Mouse (Mus musculus): ENCODE measurements around the gene Prss56. TPM values are rescaled to one million over a fixed set of nuclear protein-coding genes. Genes with fewer than 3 reads are reported as not detected.
A peak's percentile ranks its signal among the peaks of the same experiment; 100 is the strongest.

Gene Prss56
- polyA plus RNA-seq, 1 experiment = not detected

GRCm38 (mm10) chr1:87187037-87187355 lies 3.9 kb downstream of the Prss56 start:
- Histone ChIP-seq H3K4me3 (replicated peaks; ENCODE audit: control insufficient read depth, low read depth, low read length) (peak overlapping the region; percentile 50), H3K4me1 (ENCODE audit: control insufficient read depth, insufficient read depth, low read length) (no peaks in the 10 kb centered on the region), H3K27ac (ENCODE audit: control insufficient read depth, insufficient read depth, low read depth, low read length, poor library complexity) (no peak overlapping the region)
- no peak for TF ChIP-seq POLR2A (IDR thresholded peaks at IDR 0.05; ENCODE audit: borderline replicate concordance, control insufficient read depth, low read depth, low read length)
- peak; percentile 70 for TF ChIP-seq CTCF (IDR thresholded peaks at IDR 0.05; ENCODE audit: control insufficient read depth, insufficient read depth, low read length)
- WGBS = under 1% methylated on average over 15 of the region's 15 CpGs

DNA sequence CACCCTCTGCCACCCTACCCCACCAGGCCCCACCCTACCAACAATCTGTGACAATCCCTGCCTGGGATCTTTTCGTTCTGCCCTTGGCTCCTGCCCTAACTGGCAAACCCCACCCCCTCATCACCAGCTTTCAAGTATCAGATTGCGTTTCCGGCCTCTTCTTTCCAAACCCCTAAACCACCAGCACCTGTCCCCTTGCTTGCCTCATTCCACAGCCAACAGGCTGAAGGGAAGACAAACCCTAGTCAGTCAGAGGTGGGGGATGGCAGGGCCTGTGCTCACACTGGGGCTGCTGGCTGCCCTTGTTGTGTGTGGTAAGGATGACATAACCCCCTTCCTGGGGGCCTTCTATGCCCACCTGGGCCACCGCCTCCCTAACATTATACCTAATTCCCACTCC lies 7.3 kb downstream of the Prss56 start, which contains the start of gene Chrnd:
TSS of gene Chrnd (plus strand) at position 179 of the 400 bp plus-strand sequence.
- TF ChIP-seq POLR2A (IDR thresholded peaks at IDR 0.05; ENCODE audit: borderline replicate concordance, control insufficient read depth, low read depth, low read length) (no peak), CTCF (IDR thresholded peaks at IDR 0.05; ENCODE audit: control insufficient read depth, insufficient read depth, low read length) (no peak)
- 45% methylated on average over 4 of the region's 4 CpGs for WGBS

DNA sequence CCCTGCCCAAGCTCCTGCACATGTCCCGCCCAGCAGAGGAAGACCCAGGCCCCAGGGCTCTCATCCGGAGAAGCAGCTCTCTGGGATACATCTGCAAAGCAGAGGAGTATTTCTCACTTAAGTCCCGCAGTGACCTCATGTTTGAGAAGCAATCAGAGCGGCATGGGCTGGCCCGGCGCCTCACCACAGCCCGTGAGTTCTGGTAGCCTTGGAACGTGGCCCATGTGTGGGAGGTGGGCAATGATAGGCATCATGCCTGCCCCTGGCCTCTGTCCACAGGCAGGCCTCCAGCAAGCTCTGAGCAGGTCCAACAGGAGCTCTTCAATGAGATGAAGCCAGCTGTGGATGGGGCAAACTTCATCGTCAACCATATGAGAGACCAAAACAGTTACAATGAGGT lies 14.2 kb downstream of the Prss56 start:
- WGBS = 78% methylated on average over 9 of the region's 9 CpGs
- TF ChIP-seq CTCF (IDR thresholded peaks at IDR 0.05; ENCODE audit: control insufficient read depth, insufficient read depth, low read length) (no peak), POLR2A (IDR thresholded peaks at IDR 0.05; ENCODE audit: borderline replicate concordance, control insufficient read depth, low read depth, low read length) (no peak)
- no peak overlapping the region for H3K4me3 ChIP-seq (replicated peaks; ENCODE audit: control insufficient read depth, low read depth, low read length)
- no peak overlapping the region for H3K27ac ChIP-seq (ENCODE audit: control insufficient read depth, insufficient read depth, low read depth, low read length, poor library complexity)
- no peaks in the 10 kb centered on the region for H3K4me1 ChIP-seq (ENCODE audit: control insufficient read depth, insufficient read depth, low read length)

More for the DNA sequence above, 7.3 kb downstream of the Prss56 start, which contains the start of gene Chrnd:
- Histone ChIP-seq H3K4me3 (replicated peaks; ENCODE audit: control insufficient read depth, low read depth, low read length) (no peak within 1 kb of the TSS), H3K27ac (ENCODE audit: control insufficient read depth, insufficient read depth, low read depth, low read length, poor library complexity) (no peak within 1 kb of the TSS), H3K4me1 (ENCODE audit: control insufficient read depth, insufficient read depth, low read length) (no peaks in the 10 kb centered on the region)

GRCm38 (mm10) chr1:87198119-87199065 lies 15.3 kb downstream of the Prss56 start:
- Histone ChIP-seq H3K4me1 (ENCODE audit: control insufficient read depth, insufficient read depth, low read length) (no peaks in the 10 kb centered on the region), H3K27ac (ENCODE audit: control insufficient read depth, insufficient read depth, low read depth, low read length, poor library complexity) (no peak overlapping the region), H3K4me3 (replicated peaks; ENCODE audit: control insufficient read depth, low read depth, low read length) (no peak overlapping the region)
- 77% methylated on average over 12 of the region's 12 CpGs for WGBS
- TF ChIP-seq POLR2A (IDR thresholded peaks at IDR 0.05; ENCODE audit: borderline replicate concordance, control insufficient read depth, low read depth, low read length) (no peak), CTCF (IDR thresholded peaks at IDR 0.05; ENCODE audit: control insufficient read depth, insufficient read depth, low read length) (no peak)

DNA sequence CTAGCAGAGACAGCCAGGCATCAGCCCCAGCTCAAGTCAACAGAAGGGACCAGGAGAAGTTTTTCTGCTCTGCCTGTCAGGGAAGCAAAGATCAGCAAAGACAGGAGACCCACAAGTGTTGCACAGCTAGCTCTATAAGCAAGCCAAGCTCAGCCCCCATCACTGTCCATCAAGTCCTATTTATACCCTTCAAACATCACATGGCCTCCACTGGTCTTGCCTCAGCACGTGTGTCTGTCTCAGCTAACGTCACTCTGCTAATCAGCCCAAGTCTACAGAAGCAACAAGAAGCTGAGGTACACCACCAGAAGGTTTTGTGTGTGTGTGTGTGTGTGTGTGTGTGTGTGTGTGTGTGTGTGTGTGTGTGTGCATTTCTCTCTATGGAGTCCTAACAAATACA lies 17.7 kb downstream of the Prss56 start:
- H3K4me1 ChIP-seq (ENCODE audit: control insufficient read depth, insufficient read depth, low read length) = no peaks in the 10 kb centered on the region
- TF ChIP-seq CTCF (IDR thresholded peaks at IDR 0.05; ENCODE audit: control insufficient read depth, insufficient read depth, low read length) (no peak), POLR2A (IDR thresholded peaks at IDR 0.05; ENCODE audit: borderline replicate concordance, control insufficient read depth, low read depth, low read length) (no peak)
- WGBS = 38% methylated on average over 2 of the region's 2 CpGs
- H3K27ac ChIP-seq (ENCODE audit: control insufficient read depth, insufficient read depth, low read depth, low read length, poor library complexity) = no peak overlapping the region
- H3K4me3 ChIP-seq (replicated peaks; ENCODE audit: control insufficient read depth, low read depth, low read length) = no peak overlapping the region

DNA sequence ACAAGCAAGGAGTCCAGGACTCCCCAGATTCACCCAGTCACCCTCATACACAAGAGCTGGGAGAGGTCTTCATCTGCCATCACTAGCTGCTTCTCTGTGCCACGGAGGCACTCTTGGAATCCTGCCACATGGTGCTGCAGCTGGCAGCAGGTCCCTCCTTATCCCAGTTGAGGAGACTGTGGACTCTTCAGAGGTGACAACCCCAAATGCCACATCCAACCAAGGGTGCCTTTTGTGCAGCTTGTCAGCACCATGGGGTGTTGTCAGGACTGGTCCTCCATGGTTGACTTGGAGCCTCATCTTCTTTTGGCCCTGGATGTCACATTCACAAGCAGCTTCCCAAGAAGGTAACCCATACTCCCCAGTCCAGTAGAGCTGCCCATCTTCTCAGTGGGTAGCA lies 18.7 kb downstream of the Prss56 start:
- Histone ChIP-seq H3K4me1 (ENCODE audit: control insufficient read depth, insufficient read depth, low read length) (no peaks in the 10 kb centered on the region), H3K4me3 (replicated peaks; ENCODE audit: control insufficient read depth, low read depth, low read length) (no peak overlapping the region), H3K27ac (ENCODE audit: control insufficient read depth, insufficient read depth, low read depth, low read length, poor library complexity) (no peak overlapping the region)
- TF ChIP-seq CTCF (IDR thresholded peaks at IDR 0.05; ENCODE audit: control insufficient read depth, insufficient read depth, low read length) (no peak), POLR2A (IDR thresholded peaks at IDR 0.05; ENCODE audit: borderline replicate concordance, control insufficient read depth, low read depth, low read length) (no peak)
- 51% methylated on average over 1 of the region's 1 CpGs for WGBS

DNA sequence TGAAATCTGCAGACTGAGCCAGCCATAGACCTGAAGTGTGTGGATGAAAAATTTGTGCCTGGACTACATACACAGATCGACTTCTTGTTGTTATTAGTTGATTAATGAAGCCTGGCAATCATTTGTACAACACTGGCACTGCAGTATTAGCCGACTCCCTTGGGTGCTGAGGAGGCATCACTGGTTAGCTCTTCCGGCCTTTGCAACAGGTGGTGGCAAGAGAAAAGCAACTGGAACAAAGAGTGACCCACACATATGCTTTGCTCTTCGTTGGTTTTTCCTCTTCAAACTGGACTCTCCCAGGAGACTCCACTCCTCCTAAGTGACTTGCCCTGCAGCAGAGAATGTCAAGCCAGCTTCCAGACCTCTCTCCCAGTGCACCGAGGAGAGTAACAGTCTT lies 20.7 kb downstream of the Prss56 start:
- Histone ChIP-seq H3K4me3 (replicated peaks; ENCODE audit: control insufficient read depth, low read depth, low read length) (no peak overlapping the region), H3K27ac (ENCODE audit: control insufficient read depth, insufficient read depth, low read depth, low read length, poor library complexity) (no peak overlapping the region), H3K4me1 (ENCODE audit: control insufficient read depth, insufficient read depth, low read length) (no peaks in the 10 kb centered on the region)
- no peak for TF ChIP-seq CTCF (IDR thresholded peaks at IDR 0.05; ENCODE audit: control insufficient read depth, insufficient read depth, low read length)
- TF ChIP-seq POLR2A (IDR thresholded peaks at IDR 0.05; ENCODE audit: borderline replicate concordance, control insufficient read depth, low read depth, low read length) = no peak
- WGBS = 65% methylated on average over 5 of the region's 5 CpGs

- WGBS = 73% methylated on average over 7 of the region's 7 CpGs
Measured at GRCm38 (mm10) chr1:87204465-87204864, 21.4 kb downstream of the Prss56 start, which contains the start of gene Chrng. TSS of gene Chrng (plus strand) at chr1:87204657.

More at GRCm38 (mm10) chr1:87204465-87204864, 21.4 kb downstream of the Prss56 start, which contains the start of gene Chrng:
- no peak within 1 kb of the TSS for H3K4me3 ChIP-seq (replicated peaks; ENCODE audit: control insufficient read depth, low read depth, low read length)
- no peak for TF ChIP-seq CTCF (IDR thresholded peaks at IDR 0.05; ENCODE audit: control insufficient read depth, insufficient read depth, low read length)
- no peaks in the 10 kb centered on the region for H3K4me1 ChIP-seq (ENCODE audit: control insufficient read depth, insufficient read depth, low read length)
- H3K27ac ChIP-seq (ENCODE audit: control insufficient read depth, insufficient read depth, low read depth, low read length, poor library complexity) = no peak within 1 kb of the TSS

All from bone marrow, adult 2 months (tissue).